Mouse (Mus musculus): Measurements from ENCODE around the gene Arid2. TPM values are rescaled to one million over a fixed set of nuclear protein-coding genes. Genes with fewer than 3 reads are reported as not detected.

Gene Arid2
- polyA plus RNA-seq, 1 experiment from 2014 or later = 26.8 TPM

Small RNA genes within 50 kb of the gene (microRNA-seq; reads per million reads assigned to microRNA genes)
- gene Gm25397 = not detected

Other genes starting within 250 kb of the Arid2 start
- gene Scaf11, start 173.3 kb downstream of the Arid2 start, polyA plus RNA-seq (2015; fragmentation: Nextera tagmentation; extraction: Ambion mirVana) = 51.1 and 54.4 TPM in 2 replicates

Data from hindbrain, embryonic 13.5 days (tissue).